Mouse (Mus musculus) urinary bladder, postnatal 4 days (tissue): ENCODE data around the gene Mrpl9.

Experiments used
- DNase-seq, 2 experiments: peaks; one replicate each; pipeline ENCODE4 v3.0.0; 2021 to 2022; ENCODE audit warnings: low spot score in 2 of 2

Gene Mrpl9

DNA sequence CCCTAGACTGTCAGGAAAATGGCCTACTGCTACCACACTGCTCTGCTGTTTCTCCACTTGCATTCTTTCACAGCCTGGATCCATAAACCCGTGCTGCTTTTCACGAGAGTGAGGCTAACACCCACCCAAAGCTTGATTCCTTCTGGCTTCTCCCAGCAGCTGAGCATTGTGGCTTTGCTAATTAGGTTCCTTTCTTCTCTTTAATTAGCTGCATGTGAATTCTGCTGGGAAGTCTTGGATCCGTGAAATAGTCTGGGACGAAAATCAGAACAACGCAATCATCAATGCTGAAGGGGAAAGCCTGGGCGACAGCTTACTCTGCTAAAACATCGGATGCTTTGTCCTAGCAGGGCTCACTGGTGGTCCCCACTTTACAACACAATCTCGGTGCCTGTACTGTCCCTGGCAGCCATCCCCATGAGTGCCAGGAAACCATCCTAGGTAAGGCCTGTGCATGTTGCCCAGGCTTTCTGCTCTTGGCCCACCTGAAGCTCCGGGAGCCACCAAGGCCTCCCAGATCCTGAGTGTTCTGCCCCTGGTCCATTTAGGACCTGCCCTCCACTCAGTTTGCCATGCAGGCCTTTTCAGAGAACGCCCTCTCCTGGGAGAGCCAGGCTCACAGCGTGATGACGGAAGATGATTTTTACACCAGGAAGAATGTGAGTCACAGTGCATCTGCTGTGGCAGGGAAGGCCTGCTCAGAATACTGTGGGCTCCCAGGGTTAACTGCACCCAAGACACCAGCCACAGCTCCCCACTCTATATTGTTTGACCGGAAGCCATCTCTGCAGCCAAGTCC, 22.7 kb downstream of the Mrpl9 start:
- no peak for DNase-seq

DNA sequence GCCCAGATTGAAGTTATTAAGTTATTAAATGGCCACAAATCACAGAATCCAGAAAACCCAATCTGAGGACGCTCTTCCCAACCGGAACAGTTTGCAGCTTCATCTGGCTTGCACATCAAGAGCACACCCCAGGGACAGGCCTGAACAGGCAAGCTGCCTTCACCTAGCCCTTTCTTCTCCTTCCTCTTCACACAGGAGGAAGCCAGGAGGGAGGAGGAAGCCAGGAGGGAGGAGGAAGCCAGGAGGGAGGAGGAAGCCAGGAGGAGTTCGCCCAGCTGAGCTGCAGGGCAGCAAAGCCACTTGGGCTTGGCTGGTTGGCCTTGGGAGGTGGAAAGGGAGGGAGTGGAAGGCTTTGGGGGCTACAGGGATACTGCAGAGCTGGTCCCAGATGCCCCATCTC, 25.8 kb downstream of the Mrpl9 start:
- DNase-seq: no peak

DNA sequence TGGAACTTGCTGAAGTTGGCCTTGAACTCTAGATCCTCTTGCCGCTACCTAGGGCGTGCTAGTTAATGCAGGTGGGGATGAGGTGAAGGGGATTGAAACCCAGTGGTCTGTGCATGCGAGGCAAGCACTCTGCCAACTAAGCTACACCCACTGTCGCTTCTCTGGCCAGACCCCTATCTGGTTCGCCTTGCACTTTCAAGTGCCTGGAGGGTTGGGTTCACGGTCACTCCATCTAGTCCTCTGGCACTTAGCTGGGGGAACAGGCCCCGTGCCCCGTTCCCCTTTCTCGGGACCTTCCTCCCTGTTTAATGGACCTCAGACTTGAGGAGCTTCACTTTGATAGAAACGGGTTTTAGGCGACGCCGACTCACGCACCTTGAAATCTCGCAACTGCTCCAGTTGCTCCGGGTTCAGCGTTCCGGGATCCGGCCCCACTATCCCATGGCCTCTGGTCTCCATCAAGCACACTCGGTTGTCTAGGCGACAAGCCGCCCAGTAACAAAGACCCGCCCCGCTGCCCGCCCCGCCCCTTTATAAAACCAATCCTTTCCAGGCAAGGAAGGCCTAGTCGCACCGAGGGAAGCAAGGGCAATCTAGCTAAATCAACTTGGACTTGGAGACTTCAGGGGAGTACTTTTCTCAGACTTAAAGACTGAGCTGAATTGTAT, 29.5 kb downstream of the Mrpl9 start:
- DNase-seq: no peak

DNA sequence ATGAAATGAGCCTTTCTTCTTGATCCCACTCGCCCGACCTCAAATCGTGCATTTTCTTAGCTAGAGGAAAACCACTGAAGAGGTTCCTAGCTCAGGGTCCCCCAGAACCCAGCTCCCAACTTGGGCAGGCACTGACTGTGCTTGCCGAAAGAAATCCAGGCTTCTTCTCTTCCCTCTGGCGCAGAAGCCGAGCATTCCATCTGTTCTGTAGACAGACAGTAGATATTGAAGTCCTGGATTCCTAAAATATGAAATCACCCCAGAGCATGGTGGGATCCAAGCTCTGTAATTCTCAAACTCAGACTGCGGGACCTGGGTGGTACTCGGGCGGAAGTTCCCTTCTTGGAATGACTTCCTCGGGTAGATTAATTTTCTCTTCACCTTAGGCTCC, 30.0 kb downstream of the Mrpl9 start:
- DNase-seq: no peak

DNA sequence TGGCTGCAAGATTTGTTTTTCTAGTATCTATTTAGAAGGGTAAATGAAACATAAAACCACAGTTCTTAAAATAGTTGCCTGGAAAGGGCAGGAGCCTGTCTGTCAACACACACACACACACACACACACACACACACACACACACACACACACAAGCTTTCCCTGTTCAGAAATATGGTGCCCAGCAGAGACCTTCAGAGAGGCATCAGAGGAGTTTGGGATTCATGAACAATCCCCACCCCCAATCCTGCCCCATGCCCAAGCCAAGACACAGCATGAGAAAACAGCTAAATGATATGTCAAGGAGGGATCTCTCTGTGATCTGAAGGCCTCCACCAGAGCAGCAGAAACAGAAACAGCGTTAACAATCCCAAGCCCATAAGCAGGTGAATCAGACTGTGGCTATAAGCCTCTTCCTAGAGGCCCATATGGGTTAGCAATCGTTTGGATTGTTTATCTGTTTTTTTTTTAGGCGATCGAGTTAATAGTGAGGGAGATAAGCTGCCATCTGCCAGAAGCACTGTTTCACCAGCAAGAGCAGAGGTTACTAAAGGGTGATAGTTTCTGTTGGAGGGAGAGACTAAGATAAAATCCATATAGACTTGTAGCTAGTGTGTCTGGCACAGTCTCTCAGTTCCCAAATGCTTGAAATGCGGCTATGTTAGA, 30.6 kb downstream of the Mrpl9 start:
- DNase-seq: no peak

DNA sequence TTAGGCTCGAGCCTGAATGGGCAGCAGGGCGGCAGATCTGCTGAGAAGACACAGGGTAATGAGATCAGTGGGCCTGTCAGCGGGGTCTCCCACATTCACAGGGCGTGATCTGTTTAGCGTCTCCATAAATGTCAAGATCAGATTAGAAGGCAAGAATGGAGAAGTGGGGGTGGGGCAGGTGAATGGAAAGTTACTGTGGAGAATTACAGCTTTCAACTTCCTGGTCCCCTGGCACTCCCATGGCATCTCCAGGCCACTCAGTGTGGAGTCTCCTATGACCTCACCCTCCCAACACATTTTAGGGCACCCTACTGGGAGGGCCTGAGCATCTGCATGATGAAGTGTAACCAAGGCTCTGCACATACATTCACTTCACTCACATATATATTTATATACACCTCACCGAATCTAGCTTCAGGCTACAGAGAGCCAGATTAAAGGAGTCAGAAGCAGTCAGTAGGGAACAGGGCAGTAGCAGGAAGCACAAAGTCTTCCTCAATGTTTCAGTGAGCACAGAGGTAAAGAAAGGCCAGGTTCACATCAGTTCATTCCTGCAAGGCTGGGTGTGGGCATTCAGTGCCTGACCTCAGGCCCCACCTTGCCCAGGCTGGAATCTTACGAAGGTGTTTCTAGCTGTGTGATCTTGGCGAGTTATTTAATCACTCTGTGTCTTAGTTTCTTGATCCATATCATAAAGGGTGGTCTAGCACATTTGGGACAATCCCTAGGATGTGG, 33.4 kb downstream of the Mrpl9 start:
- no peak for DNase-seq

DNA sequence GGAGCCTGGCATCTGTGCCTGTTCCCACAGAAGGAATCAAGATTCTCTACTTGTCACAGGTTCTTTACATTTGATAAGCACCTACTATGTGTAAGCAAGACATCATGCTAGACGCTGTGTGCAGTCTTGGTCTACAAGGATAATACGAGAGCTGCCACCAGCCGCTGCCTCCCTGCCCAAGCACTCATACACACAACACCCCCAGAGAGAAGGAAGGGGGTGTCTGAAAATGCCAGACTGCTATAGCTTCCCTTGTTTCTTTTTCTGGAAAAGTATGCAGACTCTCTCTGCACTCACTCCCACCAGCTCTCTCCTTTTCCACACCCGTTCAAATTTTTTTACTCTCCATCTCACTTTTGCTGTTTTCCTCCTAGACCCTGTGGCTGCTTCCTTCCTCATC, 34.3 kb downstream of the Mrpl9 start:
- DNase-seq: no peak

DNA sequence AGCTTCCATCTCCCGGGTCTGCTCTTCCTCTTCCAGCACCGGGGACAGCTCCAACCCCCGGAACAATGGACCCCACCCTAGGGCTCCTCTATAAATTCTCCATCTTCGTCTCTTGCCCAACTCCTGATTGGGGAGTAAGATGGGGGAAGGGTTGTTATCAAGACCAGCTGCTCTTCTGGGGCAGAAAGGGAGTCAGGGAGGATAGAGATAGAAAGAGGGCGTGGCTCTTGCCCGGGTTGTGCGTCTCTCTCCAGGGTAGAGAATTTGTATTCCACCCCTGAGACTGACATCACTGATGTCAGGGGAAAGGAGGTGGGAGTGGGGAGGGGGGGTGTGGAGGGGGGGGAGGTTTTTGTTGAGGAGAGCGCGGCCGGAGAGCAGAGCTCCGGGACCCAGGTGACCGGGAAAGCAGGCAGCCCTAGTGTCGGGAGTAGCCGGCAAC, 34.9 kb downstream of the Mrpl9 start, which contains the start of gene Celf3:
Gene Celf3 (plus strand): TSS at position 315 of the 442 bp plus-strand sequence.
- DNase-seq: no peak

DNA sequence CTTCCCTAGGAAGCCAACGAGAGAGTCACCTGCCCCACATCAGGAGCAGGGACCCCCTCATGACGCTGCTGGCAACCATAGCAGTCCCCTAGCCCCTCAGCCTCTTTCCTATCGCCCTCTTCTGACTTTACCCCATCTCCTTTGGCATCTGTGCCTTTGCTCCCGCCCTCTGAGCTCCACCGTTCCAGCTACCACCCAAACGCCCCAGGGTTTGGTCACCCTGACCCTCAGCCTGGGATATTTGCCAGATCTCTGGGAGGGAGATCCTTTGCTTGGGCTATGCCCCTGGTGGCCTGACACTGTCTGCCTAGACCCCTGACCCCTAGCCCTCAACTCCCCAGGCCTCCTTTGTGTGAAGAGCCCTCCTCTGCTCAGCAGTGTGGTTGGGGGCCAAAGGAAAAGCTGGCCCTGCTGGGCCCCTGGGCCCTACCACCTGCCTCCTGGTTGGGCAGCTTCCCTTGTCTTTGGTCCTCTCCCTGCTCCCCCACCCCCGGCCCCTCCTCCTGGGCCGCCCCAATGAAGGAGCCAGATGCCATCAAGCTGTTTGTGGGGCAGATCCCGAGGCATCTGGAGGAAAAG, 35.6 kb downstream of the Mrpl9 start:
- DNase-seq: no peak

DNA sequence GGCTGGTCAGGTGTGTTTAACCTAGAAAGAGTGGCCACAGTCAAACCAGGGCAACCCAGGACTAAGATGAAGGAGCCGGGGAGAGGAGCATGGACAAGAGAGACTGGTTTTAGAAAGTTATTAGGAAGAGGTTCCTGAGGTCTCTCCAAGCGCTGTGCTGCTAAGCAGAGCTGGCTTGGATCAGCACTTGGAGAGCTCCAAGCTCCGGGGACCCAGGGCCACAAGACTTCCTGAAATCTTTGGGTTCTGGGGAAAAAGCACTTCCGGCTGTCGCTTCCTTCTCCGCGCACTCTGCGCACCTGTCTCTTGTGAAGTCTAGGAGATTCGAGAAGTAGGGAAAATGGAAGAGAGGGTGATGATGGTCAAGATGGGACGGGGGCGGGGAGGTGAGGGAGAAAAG, 36.4 kb downstream of the Mrpl9 start:
- no peak for DNase-seq

DNA sequence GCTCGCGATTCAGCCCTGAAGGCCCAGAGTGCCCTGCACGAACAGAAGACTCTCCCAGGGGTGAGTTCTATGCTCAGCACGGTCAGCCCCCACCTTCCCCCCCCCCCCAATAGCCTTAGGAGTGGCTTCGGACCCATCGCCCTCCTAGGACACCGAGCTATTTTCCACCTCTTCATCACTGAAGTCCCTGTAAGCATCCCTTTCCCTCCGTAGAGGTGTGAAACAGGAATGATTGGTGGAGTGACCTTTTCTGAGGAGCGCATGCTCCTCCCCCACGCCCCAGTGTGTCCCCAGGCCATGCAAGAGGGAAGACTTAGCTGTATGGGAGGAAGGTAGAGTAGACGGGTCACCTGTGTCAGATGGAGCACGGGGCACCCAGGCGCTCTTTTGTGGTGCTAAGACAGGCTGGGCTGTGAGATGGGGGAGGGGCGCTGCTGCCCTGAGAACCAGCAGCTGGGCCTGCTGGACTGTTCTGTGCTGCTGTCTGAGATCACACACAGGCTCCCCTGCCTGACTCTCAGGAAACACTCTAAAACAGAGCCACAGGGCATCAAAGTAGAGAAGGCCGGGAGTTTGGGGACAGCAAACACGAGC, 37.3 kb downstream of the Mrpl9 start, which contains the start of gene Riiad1:
Gene Riiad1 (minus strand): TSS at position 51 of the 594 bp plus-strand sequence.
- DNase-seq: no peak

DNA sequence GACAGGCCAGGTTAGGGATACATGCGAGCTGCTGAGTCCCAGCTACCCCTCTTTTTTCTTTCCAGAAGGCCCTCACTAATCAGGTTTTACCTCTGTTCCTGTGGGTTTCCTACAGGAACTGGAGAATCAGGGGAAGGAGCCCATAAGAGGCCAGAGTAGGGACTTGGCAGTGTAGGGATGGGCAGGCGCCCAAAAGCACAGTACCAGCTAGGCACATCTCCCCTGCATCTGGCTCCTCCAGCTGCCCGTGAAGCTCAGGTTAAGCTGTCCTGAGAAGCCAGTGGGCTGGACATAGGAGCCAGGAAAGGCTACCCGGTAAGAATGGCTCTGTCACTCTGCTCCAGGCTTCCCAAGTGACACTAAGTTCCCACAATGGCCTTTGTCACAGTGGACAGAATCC, 38.3 kb downstream of the Mrpl9 start:
- no peak for DNase-seq

DNA sequence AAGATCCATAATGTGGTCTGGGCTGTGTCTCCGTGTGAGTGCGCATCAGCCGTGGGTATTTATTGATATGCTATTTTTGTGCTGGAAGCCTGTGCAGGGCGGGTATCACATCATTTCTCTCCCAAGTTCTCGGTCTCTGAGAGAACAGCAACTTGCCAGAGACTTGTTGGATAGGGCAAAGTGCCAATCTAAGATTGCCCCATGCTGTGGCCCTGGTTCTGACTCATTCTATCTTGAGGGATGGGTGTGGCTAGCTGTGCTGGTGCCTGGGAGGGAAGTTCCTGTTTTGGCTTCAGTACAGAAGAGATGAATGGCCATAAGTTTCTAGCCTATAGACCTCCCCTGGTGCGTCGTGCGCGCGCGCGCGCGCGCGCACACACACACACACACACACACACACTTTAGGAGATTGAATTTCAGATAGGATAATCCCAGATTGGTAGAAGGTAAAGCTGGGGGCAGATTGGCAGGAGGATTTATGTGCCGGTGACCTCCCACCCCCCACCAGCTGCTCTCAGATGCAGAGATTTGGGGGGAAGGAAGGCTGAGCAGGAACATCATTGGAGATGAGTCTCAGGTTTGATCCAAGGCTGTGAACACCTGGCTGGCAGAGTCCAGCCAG, 39.8 kb downstream of the Mrpl9 start:
- DNase-seq: no peak

DNA sequence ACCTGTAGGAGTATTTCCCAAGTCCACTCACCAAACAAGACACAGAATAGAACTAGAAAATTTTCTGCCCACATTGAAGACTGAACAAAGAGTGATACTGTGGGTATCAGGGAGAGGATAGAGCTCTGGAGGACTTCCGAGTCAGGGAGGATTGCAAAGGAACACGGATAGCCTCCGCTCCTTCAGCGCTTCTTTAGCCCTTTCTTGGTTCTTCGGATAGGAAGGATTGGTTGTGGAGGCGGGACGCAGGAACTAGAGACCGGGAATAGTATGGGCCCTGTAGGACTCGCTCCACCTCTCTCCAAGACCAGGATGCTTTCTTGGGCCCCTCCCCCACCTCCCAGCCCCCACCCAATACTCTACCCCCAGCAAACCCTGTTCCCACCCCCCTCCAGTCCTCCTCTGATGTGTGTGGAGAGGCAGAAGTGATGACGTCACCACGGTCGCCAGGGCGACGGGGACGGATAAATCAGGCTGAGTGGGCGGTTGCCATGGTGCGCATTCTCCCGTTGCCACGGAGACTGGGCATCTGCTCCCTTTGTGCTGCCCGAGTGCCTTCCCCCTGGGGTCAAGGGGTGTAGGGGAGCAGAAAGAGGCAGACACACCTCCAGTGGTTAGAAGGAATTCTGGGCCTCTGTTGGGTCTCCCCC, 40.8 kb downstream of the Mrpl9 start:
- no peak for DNase-seq

DNA sequence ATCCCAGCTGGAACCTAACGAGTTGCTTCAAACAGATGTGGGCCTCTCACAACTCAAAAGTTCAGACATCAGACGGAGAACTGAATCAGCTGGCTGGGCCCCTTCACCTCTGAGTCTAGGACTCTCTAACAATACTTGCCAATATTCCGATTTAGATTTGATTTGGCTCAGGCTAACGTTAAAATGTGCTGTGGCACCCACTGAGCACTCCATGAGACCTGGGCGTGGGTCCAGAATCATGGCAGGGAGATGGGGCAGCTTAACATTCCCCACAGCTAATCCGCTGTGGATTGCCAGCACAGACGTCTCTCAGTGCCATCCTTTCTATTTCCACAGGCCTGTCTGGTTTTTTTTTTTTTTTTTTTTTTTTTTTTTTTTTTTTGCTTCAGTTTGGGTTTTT, 42.8 kb downstream of the Mrpl9 start:
- DNase-seq: no peak

DNA sequence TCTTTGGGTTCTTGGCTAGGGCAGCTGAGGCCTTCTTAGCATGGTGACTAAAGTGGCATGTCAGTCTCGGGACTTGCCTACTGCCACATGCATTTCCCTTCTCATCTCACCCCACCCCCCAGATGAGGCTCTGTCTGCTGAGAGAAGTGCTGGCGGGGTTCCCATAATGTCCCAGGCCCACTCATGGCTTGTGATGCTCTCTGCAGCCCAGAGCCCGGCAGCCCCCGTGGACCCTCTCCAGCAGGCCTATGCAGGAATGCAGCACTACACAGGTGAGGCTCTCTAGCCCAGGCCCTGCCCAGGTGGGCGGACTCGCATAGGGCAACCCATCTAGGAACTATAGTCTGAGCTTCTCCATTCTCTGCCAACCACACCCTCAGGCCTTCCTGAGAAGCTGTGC, 44.5 kb downstream of the Mrpl9 start:
- no peak for DNase-seq

DNA sequence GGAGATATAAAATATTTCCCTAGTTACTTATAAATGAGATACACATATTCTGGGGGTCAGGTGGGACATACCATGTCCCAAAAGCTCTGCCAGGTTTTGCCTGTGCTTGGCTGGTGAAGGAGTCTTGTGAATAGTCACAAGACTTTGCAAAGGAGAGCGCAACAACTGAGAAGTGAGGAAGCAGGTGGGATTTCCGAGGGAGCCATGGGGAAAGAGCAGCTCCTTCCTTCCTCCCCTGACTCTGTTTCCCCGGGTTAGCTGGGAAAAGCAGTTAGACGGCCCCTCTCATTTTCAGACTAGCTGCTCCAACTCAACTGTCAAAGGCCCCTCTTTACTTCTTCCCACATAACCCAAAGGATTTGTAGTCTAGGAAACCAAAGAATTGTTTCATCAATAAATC, 54.0 kb downstream of the Mrpl9 start:
- DNase-seq: peak in 1 of 2 experiments; percentile 54
